Mouse (Mus musculus) thymus, adult 18-20 months (tissue): ENCODE measurements around the gene Gbf1.
"Not testable (repeated sequence)": the region's sequence is repeated elsewhere in the genome, so short reads cannot be mapped to it uniquely, and the experiment has no call there.

Experiments
- DNase-seq, 2 experiments: peaks; one replicate each; pipeline ENCODE4 v3.0.0; 2022; ENCODE audit warnings: mixed read lengths in 2 of 2

Gene Gbf1

DNA sequence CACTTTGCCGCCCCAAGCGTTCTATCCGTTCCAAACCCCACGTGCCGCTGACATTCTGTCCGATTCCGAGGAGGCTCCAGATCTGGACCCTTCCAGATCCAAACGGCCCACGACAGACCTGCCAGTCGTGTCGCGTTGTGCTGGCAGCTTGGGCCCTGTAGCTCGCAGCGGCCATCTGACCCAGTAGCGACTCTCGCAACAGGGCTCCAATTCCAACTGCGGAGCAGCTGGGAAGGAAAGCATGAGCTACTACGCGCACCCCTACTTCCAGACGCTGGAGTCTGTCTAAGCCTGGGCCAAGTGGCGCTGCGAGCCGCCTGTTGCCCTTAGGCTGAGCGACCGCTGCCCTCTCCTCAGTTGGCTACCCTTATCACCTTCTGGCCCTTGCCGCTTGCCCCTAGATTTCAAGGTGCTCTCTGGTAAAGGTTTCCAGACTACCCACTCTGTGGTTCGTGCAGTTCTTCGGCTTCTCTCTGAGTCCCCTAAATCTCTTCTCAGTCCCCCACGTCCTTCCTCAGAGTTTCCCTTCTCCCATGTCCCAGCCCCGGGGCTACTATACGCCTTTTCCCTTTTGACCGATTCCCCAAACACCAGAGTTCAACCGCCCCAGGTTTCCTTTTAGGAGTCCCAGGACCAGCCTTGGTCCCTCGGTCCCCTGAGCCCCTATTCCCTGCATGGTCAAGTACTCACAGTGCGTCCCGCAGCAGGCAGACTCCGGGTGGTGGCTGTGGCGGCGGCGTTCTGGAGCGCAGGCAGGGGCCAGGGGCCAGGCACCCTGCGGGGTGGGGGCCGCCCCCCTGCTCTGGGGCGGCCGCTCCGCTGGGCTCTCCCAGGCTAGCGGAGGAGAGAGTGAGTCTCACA is 4.6 kb upstream of the Gbf1 start, which contains the start of gene Pitx3:
Pitx3 (minus strand) TSS at position 816 of the 861 bp plus-strand sequence.
- no peak for DNase-seq

DNA sequence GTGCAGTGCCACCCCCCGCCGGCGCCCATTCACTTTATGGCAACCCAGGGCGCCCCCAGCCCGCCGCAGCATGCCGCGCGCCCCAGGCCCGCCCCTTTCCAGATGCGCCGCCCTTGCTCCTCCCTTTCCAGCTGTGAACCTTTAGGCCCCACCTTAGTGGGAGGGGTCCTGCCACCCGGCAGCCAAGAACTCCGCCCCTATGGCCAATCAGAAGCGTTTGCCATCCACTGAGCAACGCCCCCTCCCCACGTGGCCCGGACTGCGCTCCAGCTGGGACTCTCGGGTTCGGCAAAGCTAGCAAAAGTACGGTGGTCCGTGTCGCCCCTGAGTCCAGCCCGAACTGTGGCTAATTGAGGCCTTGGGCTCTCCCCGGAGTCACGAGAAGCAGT is 3.9 kb upstream of the Gbf1 start:
- peak; percentile 40 to 55 for DNase-seq

DNA sequence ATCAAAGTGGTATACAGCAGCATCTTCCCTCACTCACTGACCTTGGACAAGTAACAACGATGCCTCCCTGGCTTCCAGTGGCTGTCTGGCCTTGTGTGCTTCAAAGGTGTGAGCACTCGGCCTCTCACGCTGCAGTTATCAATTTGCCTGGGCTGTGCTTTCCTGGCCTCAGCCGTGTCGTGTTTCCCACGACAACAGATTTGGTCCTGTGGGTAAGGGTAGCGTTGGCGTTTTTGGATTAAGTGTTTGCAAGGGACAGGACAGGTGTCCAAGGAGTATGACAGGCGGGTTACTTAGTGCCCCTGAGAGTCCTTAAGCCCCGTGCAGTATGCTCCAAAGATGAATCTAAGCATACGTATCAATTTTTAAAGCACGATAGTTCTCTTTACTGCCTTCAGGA is 3.2 kb upstream of the Gbf1 start:
- no peak for DNase-seq

DNA sequence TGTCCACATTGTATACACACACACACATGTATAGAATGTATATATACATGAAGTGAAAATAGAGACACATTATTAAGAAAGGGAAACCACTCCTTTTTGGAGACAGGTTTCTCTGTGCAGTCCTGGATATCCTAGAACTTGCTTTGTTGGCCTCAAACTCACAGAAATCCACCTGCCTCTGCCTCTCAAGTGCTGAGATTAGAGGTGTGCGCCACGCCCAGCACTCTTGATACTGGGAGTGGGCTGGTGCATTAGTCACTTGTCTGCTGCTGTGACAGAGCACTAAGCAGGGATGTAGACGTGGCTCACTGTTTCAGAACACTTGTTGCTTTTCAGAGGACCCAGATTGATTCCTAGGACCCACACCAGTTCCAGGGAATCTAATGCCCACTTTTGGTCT is 13.6 kb downstream of the Gbf1 start:
- DNase-seq: no peak

DNA sequence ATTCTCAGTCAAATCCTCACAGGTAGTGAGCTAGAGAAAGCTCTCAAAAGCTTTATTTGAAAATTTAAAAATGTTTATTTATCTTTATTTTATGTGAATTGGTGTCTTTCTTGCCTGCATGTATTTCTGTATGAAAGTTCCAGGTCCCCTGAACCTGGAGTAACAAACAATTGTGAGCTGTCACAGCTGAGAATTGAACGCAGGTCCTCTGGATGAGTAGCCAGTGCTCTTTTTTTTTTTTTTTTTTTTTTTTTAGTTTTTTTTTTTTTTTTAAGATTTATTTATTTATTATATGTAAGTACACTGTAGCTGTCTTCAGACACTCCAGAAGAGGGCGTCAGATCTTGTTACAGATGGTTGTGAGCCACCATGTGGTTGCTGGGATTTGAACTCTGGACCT is 14.9 kb downstream of the Gbf1 start:
- not testable (repeated sequence) for DNase-seq

DNA sequence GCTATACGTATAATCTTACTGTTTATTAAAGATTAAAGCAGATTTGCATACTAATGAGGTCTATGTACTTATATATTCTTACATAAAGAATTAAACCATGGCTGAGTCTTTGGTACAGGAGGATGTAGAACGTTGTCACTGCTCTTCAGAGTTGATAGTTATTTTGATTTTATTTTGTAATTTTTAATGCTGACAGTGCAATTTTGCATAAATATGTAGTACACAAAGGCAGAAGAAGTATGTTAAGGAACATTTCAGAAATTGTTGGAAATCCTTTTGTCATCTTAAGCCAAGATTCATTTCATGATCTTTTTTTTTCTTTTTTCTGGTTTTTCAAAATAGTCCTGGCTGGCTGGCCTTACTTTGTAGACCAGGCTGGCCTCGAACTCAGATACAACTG is 17.1 kb downstream of the Gbf1 start:
- no peak for DNase-seq

DNA sequence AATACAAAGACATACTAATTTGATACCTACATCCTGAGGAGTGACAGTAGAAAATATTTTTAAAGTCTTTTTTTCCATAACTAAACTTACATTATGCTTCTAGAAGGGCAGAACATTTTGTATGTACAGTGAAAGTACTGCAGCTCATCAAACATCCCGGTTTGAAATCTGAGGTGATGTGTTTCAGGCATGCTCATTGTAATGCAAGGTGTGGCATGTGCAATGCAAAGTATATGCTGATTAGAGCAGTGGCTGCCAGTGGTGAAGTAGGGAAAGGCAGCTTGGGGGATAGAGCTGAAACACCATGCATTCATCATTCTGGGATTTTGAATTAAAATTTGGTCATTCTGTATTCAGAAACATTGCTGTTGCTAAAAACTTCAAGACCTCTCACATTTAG is 17.6 kb downstream of the Gbf1 start:
- no peak for DNase-seq

DNA sequence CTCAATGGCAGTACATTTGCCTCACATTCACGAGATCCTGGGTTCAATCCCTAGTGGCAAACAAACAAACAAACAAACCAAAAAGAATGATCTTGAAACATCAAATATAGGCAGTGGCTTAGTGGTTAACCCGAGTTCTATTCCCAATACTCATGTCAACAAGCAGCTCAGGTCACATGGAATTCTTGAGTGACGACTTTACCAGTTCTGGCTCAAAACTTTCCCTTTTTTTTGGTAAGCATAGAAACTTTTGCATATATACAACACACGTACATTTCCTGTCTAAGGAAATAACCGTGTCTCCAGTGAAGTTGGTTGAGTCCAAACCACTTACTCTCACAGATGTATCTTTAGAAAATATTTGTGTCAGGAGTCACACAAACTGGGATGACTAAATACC is 20.2 kb downstream of the Gbf1 start:
- DNase-seq: no peak

DNA sequence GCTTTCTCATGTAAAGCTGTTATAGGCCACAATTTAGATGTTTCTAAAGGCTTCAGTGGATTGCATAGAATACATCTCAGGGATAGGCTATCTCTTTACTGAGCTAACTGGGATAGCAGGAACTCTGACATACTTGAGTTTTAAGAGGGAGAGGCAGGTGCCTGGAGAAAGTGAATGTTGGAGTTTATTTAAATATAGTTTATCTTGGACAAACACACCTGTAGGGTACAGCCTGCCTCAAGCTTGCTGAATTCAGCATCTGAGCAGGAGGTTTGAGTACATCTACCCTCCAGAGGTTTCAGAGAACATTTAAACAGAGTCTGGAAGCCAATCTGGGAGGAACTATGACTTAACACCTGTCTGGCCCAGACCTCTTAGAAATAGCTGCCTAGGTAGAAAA is 22.9 kb downstream of the Gbf1 start:
- no peak for DNase-seq

DNA sequence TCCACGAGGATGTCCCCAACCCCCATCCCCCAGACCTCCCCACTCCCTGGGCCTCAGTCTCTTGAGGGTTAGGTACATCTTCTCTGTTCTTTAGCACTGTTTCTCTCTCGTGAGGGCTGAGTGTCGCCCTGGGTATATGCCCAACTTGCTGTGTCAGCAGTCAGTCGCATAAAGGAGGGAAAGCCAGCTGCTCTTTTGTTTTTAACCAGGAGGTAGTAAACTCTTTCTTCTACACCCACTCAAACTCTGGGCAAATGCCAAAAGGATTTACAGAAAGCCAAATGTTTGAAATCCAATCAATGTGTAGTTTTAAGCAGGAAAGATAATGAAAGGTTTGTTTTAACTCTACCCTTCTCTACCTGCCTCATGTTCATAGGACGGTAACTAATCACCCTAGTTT is 24.7 kb downstream of the Gbf1 start:
- DNase-seq: no peak

DNA sequence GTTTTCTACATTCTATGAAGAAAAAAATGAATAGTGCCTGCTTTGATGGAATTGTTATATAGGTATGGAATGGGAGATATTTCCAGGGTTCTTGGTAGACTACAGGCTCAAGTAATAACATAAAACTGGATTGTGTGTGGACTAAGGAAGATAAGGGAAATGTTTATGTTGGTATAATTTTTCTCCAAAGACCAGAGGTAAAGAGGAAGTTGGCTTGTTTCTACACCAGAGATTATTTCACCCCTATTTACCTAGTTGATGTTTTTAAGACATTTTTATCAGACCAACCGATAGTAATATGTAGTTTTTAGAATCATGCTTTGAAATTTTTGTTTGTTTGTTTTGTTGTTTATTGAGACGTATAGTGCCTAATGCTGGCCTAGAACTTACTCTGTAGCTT is 28.0 kb downstream of the Gbf1 start:
- DNase-seq: no peak

DNA sequence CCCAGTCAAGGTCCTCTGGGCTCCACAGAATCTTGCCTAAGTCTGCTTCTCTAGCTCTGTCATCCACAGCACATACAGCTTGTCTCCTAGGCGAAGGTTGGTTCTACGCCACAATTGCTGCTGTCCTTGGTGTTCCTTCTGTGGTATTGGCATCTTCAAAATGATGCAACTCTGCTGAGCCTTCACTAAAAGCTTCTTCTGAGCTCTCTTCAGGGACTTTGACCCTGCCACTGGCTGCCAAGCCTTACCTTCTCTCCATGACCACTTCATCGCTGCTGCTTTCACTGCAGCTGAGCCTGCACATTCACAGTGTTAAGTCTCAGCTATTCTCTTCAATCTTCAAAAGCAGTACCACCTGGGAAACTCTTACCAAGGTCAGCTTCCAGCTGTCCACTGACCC is 29.9 kb downstream of the Gbf1 start:
- no peak for DNase-seq

DNA sequence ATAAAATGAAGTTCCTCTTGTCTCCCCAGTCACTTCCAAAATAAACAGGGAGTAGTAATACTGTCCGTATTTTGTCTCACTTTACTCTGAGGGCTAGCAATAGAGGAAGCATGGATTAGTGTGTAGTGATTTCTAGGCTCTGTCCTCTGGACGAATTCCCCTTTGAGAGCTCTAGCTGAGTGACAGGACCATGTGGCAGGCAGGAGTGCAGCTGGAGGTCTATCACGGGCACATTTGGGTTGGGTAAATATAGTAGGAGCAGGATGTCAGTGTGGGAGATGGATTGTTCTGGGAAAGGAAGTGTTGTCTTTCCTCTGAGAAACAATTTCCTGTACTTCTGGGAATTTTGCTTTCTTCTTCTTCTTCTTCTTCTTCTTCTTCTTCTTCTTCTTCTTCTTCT is 34.3 kb downstream of the Gbf1 start:
- DNase-seq: no peak

DNA sequence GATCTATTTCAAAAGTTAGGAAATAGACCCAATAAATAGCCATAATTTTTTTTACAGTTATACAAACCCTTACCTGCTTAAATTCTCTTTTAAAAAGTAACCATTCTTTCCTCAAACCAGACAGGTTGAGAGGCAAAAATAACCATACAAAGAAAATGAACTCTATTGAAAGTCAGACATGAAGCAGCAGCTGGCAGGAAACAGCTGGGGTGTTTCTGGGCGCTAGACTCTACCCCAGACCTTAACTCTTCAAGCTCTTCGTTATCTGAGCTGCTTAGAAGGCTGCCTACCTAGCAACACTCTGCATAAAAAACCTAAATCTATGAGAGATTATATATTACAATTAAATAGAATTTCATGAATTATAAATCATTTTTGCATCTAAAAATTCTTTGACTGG is 34.9 kb downstream of the Gbf1 start:
- no peak for DNase-seq

DNA sequence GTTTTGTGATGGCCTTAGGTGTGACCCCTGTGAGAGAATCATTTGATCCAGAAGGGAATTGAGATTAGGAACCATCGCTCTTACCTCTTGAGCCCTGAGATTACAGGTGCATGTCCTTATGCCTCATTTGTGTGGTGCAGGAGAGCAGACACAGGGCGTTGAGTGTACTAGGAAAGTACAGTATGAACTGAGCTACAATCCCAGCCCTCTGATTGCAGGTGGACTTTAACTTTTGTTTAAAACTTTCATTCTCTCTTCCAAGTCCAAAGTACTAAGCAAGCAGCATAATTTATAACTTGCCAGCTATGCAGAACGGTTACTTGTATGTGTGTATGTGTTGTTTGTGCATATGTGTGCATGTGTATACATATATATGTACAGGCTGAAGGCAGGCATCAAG is 46.0 kb downstream of the Gbf1 start:
- DNase-seq: no peak

DNA sequence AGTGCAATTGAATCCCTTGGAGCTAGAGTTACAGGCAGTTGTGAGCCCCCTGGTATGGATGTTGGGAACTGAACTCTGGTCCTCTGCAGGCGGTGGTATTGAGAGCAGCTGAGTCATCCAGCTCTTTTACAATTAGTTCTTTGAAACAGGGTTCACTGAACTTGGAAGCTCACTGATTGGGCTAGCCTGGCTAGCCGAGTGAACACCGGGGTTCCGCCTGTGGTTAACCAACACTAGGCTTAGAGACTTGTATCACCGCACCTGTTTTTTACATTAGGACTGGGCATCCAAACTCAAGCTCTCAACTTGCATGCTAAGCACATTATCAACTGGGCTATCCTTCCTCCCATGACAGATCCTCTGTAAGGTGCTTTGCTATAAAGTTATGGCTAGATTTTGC is 46.6 kb downstream of the Gbf1 start:
- no peak for DNase-seq

DNA sequence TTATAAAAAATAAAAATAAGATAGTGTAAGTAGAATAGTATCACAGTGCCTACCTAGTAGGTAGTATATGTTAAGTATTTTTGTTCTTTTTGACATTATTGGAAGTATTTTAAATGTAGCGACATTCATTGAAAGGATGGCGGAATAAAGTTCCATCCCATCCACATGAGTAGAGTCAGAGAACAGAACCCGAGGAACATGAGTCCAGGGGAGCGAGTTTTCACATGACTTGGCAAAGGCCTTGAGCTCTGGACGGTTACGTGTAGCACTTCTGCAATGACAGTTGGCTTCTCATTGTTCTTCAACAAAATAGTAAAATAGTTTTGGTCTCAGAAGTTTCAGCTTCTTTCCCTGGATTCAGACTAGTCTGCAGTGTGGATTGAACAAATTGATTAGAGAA is 51.9 kb downstream of the Gbf1 start:
- no peak for DNase-seq

DNA sequence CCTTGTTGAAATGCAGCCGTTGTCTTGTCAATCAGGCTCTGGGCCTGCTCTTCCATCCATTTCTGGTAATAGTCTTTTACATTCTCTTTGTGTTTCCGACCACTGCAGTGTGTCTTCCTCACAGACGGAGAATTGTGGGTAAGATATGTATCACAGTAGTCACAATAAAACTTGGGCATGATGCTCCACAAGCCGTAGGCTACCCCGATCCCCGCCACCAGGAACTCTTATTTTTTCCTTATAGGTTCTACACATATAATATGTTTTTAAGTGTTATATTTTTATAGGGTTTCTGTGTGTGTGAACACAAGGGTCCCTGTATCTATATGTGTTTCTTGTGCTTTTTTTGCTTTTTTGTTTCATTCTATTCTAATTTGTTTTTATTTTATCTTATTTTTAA is 53.4 kb downstream of the Gbf1 start:
- no peak for DNase-seq

DNA sequence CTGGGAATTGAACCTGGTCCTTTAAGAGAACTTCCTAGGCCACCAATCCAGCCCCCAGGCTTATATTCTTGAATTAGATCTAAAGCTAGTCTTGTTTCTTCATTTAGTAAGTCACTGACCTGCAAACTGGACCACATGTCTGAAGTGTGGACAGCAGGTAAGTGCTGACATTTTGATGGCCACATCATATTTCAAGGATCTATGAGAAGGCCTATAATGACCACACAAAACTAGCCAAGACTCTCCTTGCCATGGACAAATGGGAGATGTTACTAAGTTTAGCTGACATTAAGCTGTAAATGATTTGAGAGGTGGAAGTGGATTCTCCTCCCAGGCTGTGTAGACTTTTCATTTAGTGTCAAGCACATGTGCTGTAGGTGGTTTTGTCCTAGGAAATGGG is 58.6 kb downstream of the Gbf1 start:
- DNase-seq: no peak

DNA sequence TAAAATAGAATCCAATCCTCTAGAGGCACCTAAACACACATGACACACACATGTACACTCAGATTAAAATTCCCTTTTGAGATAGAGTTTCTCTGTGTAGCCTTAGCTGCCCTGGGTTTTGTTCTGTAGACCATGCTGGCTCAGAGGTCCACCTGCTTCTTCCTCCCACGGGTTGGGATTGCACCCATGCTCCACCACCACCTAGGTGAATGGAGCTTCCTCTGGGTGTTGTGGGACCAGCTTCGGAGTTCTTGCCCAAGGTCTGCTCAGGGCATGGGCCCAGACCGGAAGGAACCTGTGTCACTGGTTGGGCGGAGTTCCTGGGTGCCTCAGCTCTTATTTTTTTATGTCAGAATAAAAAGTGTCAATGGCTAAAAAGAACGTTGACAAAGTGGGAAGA is 62.2 kb downstream of the Gbf1 start:
- DNase-seq: no peak

DNA sequence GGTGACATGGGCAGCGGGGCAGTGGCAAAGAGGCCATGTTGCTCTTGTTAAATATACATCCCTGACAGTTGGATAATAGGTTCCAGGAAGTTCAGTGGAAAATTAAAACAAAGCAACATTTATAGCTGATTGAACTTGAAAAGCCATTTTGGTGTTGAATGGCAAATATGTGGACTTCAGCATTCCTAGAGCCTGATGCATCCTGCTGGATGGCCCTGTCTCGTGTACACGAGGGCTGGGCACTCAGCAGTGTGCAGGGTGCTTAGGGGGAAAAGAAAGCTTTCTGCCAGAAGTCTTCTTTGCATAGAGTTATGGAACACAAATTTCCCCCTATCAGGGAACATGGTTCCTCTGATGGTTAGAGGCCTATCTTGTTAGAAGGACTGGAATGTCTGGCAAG is 63.1 kb downstream of the Gbf1 start:
- DNase-seq: no peak

DNA sequence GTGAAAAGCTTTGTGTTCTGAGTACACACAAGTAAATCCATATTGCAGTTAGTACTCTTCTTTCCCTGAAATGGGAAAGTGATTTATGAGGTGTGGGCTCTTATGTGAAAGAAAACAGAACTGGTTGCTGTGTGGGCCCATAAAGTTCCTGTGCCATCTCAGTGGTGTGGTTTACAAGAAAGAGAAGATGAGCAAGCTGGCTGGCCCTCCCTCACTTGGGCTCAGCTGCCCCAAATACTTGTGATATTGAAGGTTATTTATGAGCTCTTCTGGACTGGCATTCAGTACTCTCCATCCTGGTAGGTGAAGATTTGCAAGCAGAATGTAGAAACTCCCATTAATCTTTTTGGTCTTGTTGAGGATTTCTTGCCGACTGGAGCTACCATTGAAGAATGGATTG is 64.4 kb downstream of the Gbf1 start:
- DNase-seq: no peak

DNA sequence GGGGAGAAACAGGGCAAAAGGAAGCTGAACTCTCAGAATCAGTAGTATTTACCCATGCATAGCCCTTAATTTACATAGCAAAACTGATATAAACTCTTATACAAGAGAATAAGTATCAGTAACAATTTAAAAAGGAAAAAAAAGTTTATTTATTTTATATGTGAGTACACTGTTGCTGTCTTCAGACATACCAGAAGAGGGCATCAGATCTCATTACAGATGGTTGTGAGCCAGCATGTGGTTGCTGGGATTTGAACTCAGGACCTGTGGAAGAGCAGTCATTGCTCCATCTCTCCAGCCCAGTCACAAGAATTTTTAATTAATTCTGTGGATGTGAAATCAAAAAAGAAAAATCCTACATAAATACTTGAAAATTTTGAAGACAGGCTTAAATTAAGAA is 65.0 kb downstream of the Gbf1 start:
- DNase-seq: not testable (repeated sequence)

DNA sequence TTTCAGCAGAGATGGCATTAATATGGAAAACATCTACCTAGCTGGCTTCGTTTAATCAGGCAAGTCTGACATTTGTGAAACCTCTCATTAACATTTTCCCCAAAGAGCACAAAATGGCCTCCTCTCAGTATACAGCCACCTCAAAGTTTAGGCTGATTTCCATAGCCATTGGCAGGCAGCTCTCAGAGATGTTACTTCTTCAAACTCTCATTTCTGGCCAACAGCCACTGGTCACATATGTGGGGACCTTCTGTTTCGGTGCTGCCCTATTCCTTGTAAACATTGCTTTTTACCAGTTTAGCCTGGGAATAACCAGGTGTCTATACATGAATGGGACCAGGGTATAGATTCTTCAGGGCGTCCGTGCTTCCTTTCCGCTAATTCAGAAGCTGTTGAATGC is 67.8 kb downstream of the Gbf1 start:
- no peak for DNase-seq

DNA sequence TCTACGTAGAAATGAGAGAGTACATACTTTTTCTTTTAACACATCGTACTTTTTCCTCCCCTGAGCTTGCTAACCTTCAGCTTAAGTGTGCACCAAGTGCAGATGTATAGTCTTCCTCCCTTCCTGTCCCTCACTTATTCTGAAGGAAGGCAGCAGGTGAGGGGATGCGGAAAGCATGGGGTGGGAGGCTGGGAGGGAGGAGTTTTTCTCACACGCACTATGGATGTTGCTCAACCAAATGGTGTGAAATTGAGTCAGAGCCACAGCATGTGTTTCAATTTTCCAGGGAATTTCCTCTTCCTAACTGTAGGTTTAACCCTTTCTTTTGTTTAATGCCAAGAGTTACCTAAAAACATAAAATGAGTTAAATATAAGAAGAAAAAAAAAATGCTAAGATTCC is 70.8 kb downstream of the Gbf1 start:
- DNase-seq: no peak
